Mouse (Mus musculus) midbrain, embryonic 11.5 days (tissue): ENCODE data around the gene Zfp119b. TPM values are rescaled to one million over a fixed set of nuclear protein-coding genes. Genes with fewer than 3 reads are reported as not detected.

Experiments
- ATAC-seq: fragments of 200-750 bp; cut with Nextera tagmentation; 2 replicates; pipeline ENCODE4 v1.8.0; 2017; ENCODE audit warnings: moderate TSS enrichment, moderate library complexity; ENCODE audit not compliant: low FRiP score
- DNase-seq: peaks from one replicate; pipeline ENCODE4 v3.0.0; 2015; ENCODE audit warnings: low spot score; ENCODE audit errors: missing footprints
- H3K27ac ChIP-seq: fragments of 300-500 bp; sonication (generic); 2 replicates; pipeline ENCODE4 v1.5.1; 2014; ENCODE audit warnings: low read depth, low read length
- H3K27me3 ChIP-seq: fragments of 300-500 bp; sonication (generic); 2 replicates; pipeline ENCODE4 v1.6.1; 2014; ENCODE audit warnings: mild to moderate bottlenecking, low read length, moderate library complexity, mixed read lengths; ENCODE audit not compliant: control insufficient read depth, insufficient read depth
- H3K36me3 ChIP-seq: fragments of 300-500 bp; sonication (generic); 2 replicates; pipeline ENCODE4 v1.6.1; 2014; ENCODE audit warnings: mild to moderate bottlenecking, low read length, moderate library complexity, mixed read lengths; ENCODE audit not compliant: control insufficient read depth, insufficient read depth
- H3K4me1 ChIP-seq: fragments of 300-500 bp; sonication (generic); 2 replicates; pipeline ENCODE4 v1.6.1; 2014; ENCODE audit warnings: low read length; ENCODE audit not compliant: control insufficient read depth, insufficient read depth
- H3K4me2 ChIP-seq: fragments of 300-500 bp; sonication (generic); 2 replicates; pipeline ENCODE4 v1.6.1; 2014; ENCODE audit warnings: mild to moderate bottlenecking, moderate library complexity
- H3K4me3 ChIP-seq: fragments of 300-500 bp; sonication (generic); 2 replicates; pipeline ENCODE4 v1.5.1; 2014; ENCODE audit warnings: low read depth, low read length
- H3K9ac ChIP-seq: fragments of 300-500 bp; sonication (generic); 2 replicates; pipeline ENCODE4 v1.6.1; 2014; ENCODE audit warnings: low read length
- H3K9me3 ChIP-seq: fragments of 300-500 bp; sonication (generic); 2 replicates; pipeline ENCODE4 v1.6.1; 2016; ENCODE audit warnings: low read length; ENCODE audit not compliant: control insufficient read depth
- WGBS: fragments of 180-500 bp; shearing (Covaris S2); extraction: QIAGEN DNeasy Blood & Tissue Kit; methylation state at CpG from one replicate; pipeline ENCODE4 v1.1.7; 2014; 5-methylcytosine and 5-hydroxymethylcytosine counted together
- polyA plus RNA-seq: library from polyadenylated mRNA; unstranded; fragments of >200 nt; fragmentation: Nextera tagmentation; extraction: Ambion mirVana; gene quantifications from 2 replicates; pipeline ENCODE4 v1.2.1, GENCODE M21; 2014

The Zfp119b gene
- 6.3 and 6.7 TPM in 2 replicates for polyA plus RNA-seq

GRCm38 (mm10) chr17:55949400-55949799 lies at the start of gene Zfp119b:
Gene Zfp119b, minus strand, starts transcription at chr17:55949500.
- no peak for DNase-seq
- Histone ChIP-seq H3K4me1 (peaks cover 4% of the 10 kb centered on the region; the same call in 1 of the 2 replicates), H3K27me3 (no peaks in the 10 kb centered on the region), H3K9me3 (no peaks in the 10 kb centered on the region), H3K36me3 (no peaks in the 10 kb centered on the region), H3K27ac (no peak within 1 kb of the TSS), H3K4me2 (no peak within 1 kb of the TSS), H3K4me3 (no peak within 1 kb of the TSS), H3K9ac (no peak within 1 kb of the TSS)
- no peak for ATAC-seq
- 88% methylated on average over 2 of the region's 2 CpGs for WGBS

GRCm38 (mm10) chr17:55996007-55996406 lies 46.7 kb upstream of the Zfp119b start:
- Histone ChIP-seq H3K36me3 (0 out of 2 replicates have a peak, but pooled peaks cover 2% of the 10 kb centered on the region), H3K9ac (no peak overlapping the region), H3K4me1 (peaks cover 2% of the 10 kb centered on the region; the same call in 1 of the 2 replicates), H3K27me3 (peaks cover 7% of the 10 kb centered on the region; the same call in 1 of the 2 replicates), H3K9me3 (no peaks in the 10 kb centered on the region), H3K27ac (no peak overlapping the region), H3K4me2 (no peak overlapping the region), H3K4me3 (no peak overlapping the region)
- no peak for DNase-seq
- no peak for ATAC-seq
- WGBS: 87% methylated on average over 15 of the region's 15 CpGs

GRCm38 (mm10) chr17:55990278-55990898 lies 41.1 kb upstream of the Zfp119b start:
- Histone ChIP-seq H3K27me3 (no peaks in the 10 kb centered on the region), H3K36me3 (no peaks in the 10 kb centered on the region)
- no peak for ATAC-seq

GRCm38 (mm10) chr17:55986030-55986961 lies 37.0 kb upstream of the Zfp119b start, which contains the start of gene Fsd1:
Gene Fsd1, plus strand, starts transcription at chr17:55986509.
- Histone ChIP-seq H3K9me3 (no peaks in the 10 kb centered on the region), H3K27me3 (no peaks in the 10 kb centered on the region), H3K4me2 (peak within 1 kb of the TSS; percentile 77), H3K9ac (peak within 1 kb of the TSS; percentile 75), H3K4me3 (peak within 1 kb of the TSS; percentile 74), H3K4me1 (peaks cover 6% of the 10 kb centered on the region), H3K36me3 (no peaks in the 10 kb centered on the region), H3K27ac (no peak within 1 kb of the TSS)
- 8% methylated on average over 33 of the region's 35 CpGs for WGBS
- ATAC-seq: peak; percentile 86
- DNase-seq: peak; percentile 97

More at GRCm38 (mm10) chr17:55990278-55990898, 41.1 kb upstream of the Zfp119b start:
- Histone ChIP-seq H3K4me3 (no peak overlapping the region), H3K4me1 (peaks cover 6% of the 10 kb centered on the region), H3K9me3 (no peaks in the 10 kb centered on the region), H3K27ac (no peak overlapping the region), H3K9ac (no peak overlapping the region), H3K4me2 (no peak overlapping the region)
- DNase-seq: no peak
- 89% methylated on average over 8 of the region's 8 CpGs for WGBS

GRCm38 (mm10) chr17:55977301-55977700 lies 28.0 kb upstream of the Zfp119b start:
- Histone ChIP-seq H3K27ac (0 out of 2 replicates have a peak overlapping the region, but pooled peaks have one; percentile 30), H3K4me1 (peaks cover 4% of the 10 kb centered on the region), H3K27me3 (no peaks in the 10 kb centered on the region; the same call in 1 of the 2 replicates), H3K9me3 (no peaks in the 10 kb centered on the region), H3K36me3 (no peaks in the 10 kb centered on the region), H3K9ac (no peak overlapping the region), H3K4me3 (no peak overlapping the region), H3K4me2 (no peak overlapping the region)
- ATAC-seq (no peak), DNase-seq (no peak)
- 70% methylated on average over 3 of the region's 3 CpGs for WGBS

- no peak overlapping the region for H3K4me2 ChIP-seq
- H3K27me3 ChIP-seq: no peaks in the 10 kb centered on the region; the same call in 1 of the 2 replicates
- peak; percentile 79 for ATAC-seq
- no peaks in the 10 kb centered on the region for H3K9me3 ChIP-seq
- DNase-seq: peak; percentile 91
- H3K4me3 ChIP-seq: no peak overlapping the region
- H3K9ac ChIP-seq: no peak overlapping the region
- 21% methylated on average over 13 of the region's 13 CpGs for WGBS
- peak overlapping the region; percentile 30; the same call in 1 of the 2 replicates for H3K27ac ChIP-seq
- peaks cover 6% of the 10 kb centered on the region for H3K4me1 ChIP-seq
- H3K36me3 ChIP-seq: no peaks in the 10 kb centered on the region
Observed at GRCm38 (mm10) chr17:55976255-55976862, 27.1 kb upstream of the Zfp119b start.

GRCm38 (mm10) chr17:55971453-55971852 lies 22.2 kb upstream of the Zfp119b start:
- H3K4me1 ChIP-seq: peaks cover 10% of the 10 kb centered on the region
- 16% methylated on average over 22 of the region's 22 CpGs for WGBS

GRCm38 (mm10) chr17:55969966-55970891 lies 20.9 kb upstream of the Zfp119b start, which contains the start of gene Shd:
Gene Shd, plus strand, starts transcription at chr17:55970467.
- Histone ChIP-seq H3K9ac (peak within 1 kb of the TSS; percentile 81), H3K36me3 (peaks cover 6% of the 10 kb centered on the region), H3K4me3 (peak within 1 kb of the TSS; percentile 52), H3K4me2 (peak within 1 kb of the TSS; percentile 68), H3K4me1 (peaks cover 10% of the 10 kb centered on the region), H3K27ac (peak within 1 kb of the TSS; percentile 93), H3K27me3 (no peaks in the 10 kb centered on the region), H3K9me3 (no peaks in the 10 kb centered on the region)
- ATAC-seq: peak; percentile 85
- WGBS: 8% methylated on average over 51 of the region's 55 CpGs
- DNase-seq: peak; percentile 98

More at GRCm38 (mm10) chr17:55971453-55971852, 22.2 kb upstream of the Zfp119b start:
- Histone ChIP-seq H3K27ac (no peak overlapping the region), H3K27me3 (no peaks in the 10 kb centered on the region), H3K9ac (peak overlapping the region; percentile 81), H3K36me3 (0 out of 2 replicates have a peak, but pooled peaks cover 3% of the 10 kb centered on the region), H3K4me3 (peak overlapping the region; percentile 52), H3K9me3 (no peaks in the 10 kb centered on the region), H3K4me2 (peak overlapping the region; percentile 68)
- DNase-seq: no peak
- ATAC-seq: no peak
